Mouse (Mus musculus): ENCODE results near the gene Nupr1.

DNA sequence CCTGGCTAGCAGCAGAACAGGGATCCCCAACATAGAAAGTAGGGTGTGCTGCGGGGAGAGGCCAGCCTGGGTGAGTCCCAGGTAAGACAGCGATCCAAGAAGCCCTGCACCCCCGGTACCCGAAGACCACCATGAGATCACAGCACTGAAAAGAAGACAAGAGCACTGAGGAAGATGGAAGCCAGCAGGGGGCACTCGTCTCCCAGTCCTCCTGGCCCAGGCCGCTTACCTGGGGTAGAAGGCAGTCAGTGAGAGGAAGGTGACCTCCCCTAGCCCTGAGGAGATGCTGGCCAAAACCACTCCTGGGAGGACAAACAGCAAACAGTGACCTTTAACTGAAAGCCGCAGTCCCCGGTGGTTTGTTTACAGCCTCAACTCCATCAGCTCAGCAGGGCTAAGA is 51.5 kb downstream of the Nupr1 start:
- TF ChIP-seq CTCF (IDR thresholded peaks at IDR 0.05; ENCODE audit: low read depth) (peak; percentile 77), EP300 (optimal IDR thresholded peaks at IDR 0.05) (no peak)
